Mouse (Mus musculus): ENCODE results near the gene Adam12. TPM values are rescaled to one million over a fixed set of nuclear protein-coding genes. Genes with fewer than 3 reads are reported as not detected.

Gene Adam12
- polyA plus RNA-seq, 1 experiment from 2014 or later = 2.8 TPM

- Histone ChIP-seq H3K4me2 (no peak overlapping the region), H3K4me1 (no peaks in the 10 kb centered on the region), H3K4me3 (no peak overlapping the region), H3K27me3 (replicated peaks) (no peaks in the 10 kb centered on the region), H3K36me3 (replicated peaks) (no peaks in the 10 kb centered on the region), H3K9ac (no peak overlapping the region), H3K27ac (no peak overlapping the region), H3K9me3 (no peaks in the 10 kb centered on the region)
- ATAC-seq (replicated peaks) = no peak
- 88% methylated on average over 4 of the region's 4 CpGs for WGBS
These were observed 372.4 kb downstream of the Adam12 start for GRCm38 (mm10) chr7:133859548-133859947.

GRCm38 (mm10) chr7:133858506-133858905 is 373.4 kb downstream of the Adam12 start:
- Histone ChIP-seq H3K4me2 (no peak overlapping the region), H3K27me3 (replicated peaks) (no peaks in the 10 kb centered on the region), H3K9ac (no peak overlapping the region), H3K9me3 (no peaks in the 10 kb centered on the region), H3K4me3 (no peak overlapping the region), H3K4me1 (no peaks in the 10 kb centered on the region), H3K27ac (no peak overlapping the region), H3K36me3 (replicated peaks) (no peaks in the 10 kb centered on the region)
- whole genome bisulfite sequencing = 89% methylated on average over 3 of the region's 3 CpGs
- no peak for ATAC-seq (replicated peaks)

GRCm38 (mm10) chr7:133856278-133856677 is 375.7 kb downstream of the Adam12 start:
- ATAC-seq (replicated peaks) = peak; percentile 63; the same call in 1 of the 2 replicates
- 17% methylated on average over 3 of the region's 3 CpGs for WGBS

GRCm38 (mm10) chr7:133850735-133851134 is 381.2 kb downstream of the Adam12 start:
- no peak overlapping the region for H3K9ac ChIP-seq
- H3K4me1 ChIP-seq = no peaks in the 10 kb centered on the region
- H3K4me2 ChIP-seq = no peak overlapping the region
- H3K27me3 ChIP-seq (replicated peaks) = no peaks in the 10 kb centered on the region
- H3K27ac ChIP-seq = no peak overlapping the region
- no peaks in the 10 kb centered on the region for H3K36me3 ChIP-seq (replicated peaks)
- no peaks in the 10 kb centered on the region for H3K9me3 ChIP-seq
- ATAC-seq (replicated peaks) = no peak
- no peak overlapping the region for H3K4me3 ChIP-seq

More at GRCm38 (mm10) chr7:133856278-133856677, 375.7 kb downstream of the Adam12 start:
- no peaks in the 10 kb centered on the region for H3K9me3 ChIP-seq
- no peaks in the 10 kb centered on the region for H3K27me3 ChIP-seq (replicated peaks)
- no peaks in the 10 kb centered on the region for H3K4me1 ChIP-seq
- H3K27ac ChIP-seq = no peak overlapping the region
- H3K36me3 ChIP-seq (replicated peaks) = no peaks in the 10 kb centered on the region
- no peak overlapping the region for H3K4me2 ChIP-seq
- no peak overlapping the region for H3K9ac ChIP-seq
- H3K4me3 ChIP-seq = no peak overlapping the region

GRCm38 (mm10) chr7:133848180-133848579 is 383.8 kb downstream of the Adam12 start:
- Histone ChIP-seq H3K36me3 (replicated peaks) (no peaks in the 10 kb centered on the region), H3K27me3 (replicated peaks) (no peaks in the 10 kb centered on the region), H3K4me2 (no peak overlapping the region), H3K4me3 (no peak overlapping the region), H3K27ac (no peak overlapping the region), H3K9me3 (no peaks in the 10 kb centered on the region), H3K4me1 (no peaks in the 10 kb centered on the region), H3K9ac (no peak overlapping the region)
- ATAC-seq (replicated peaks) = no peak
- 58% methylated on average over 2 of the region's 2 CpGs for WGBS

- no peak for ATAC-seq (replicated peaks)
- Histone ChIP-seq H3K27me3 (replicated peaks) (no peaks in the 10 kb centered on the region), H3K27ac (no peak overlapping the region), H3K4me2 (no peak overlapping the region), H3K9me3 (no peaks in the 10 kb centered on the region), H3K9ac (no peak overlapping the region), H3K36me3 (replicated peaks) (no peaks in the 10 kb centered on the region), H3K4me3 (no peak overlapping the region), H3K4me1 (no peaks in the 10 kb centered on the region)
- 30% methylated on average over 1 of the region's 1 CpGs for WGBS
These were observed 384.8 kb downstream of the Adam12 start for GRCm38 (mm10) chr7:133847175-133847574.

- WGBS = 54% methylated on average over 6 of the region's 6 CpGs
- Histone ChIP-seq H3K36me3 (replicated peaks) (no peaks in the 10 kb centered on the region), H3K4me1 (no peaks in the 10 kb centered on the region), H3K4me3 (no peak overlapping the region), H3K9me3 (no peaks in the 10 kb centered on the region), H3K27me3 (replicated peaks) (no peaks in the 10 kb centered on the region), H3K4me2 (no peak overlapping the region), H3K9ac (no peak overlapping the region), H3K27ac (no peak overlapping the region)
- no peak for ATAC-seq (replicated peaks)
These were observed 389.9 kb downstream of the Adam12 start for GRCm38 (mm10) chr7:133842079-133842478.

- 80% methylated on average over 4 of the region's 4 CpGs for WGBS
- H3K36me3 ChIP-seq (replicated peaks) = no peaks in the 10 kb centered on the region
- no peak overlapping the region for H3K4me3 ChIP-seq
- H3K9me3 ChIP-seq = no peaks in the 10 kb centered on the region
- ATAC-seq (replicated peaks) = no peak
- no peak overlapping the region for H3K4me2 ChIP-seq
- no peaks in the 10 kb centered on the region for H3K4me1 ChIP-seq
- no peak overlapping the region for H3K9ac ChIP-seq
- H3K27ac ChIP-seq = no peak overlapping the region
- no peaks in the 10 kb centered on the region for H3K27me3 ChIP-seq (replicated peaks)
These were observed 392.4 kb downstream of the Adam12 start for GRCm38 (mm10) chr7:133839546-133839945.

Small RNA genes lying within 50 kb of the gene (microRNA-seq; reads per million reads assigned to microRNA genes)
- gene Gm23631 = not detected

Other genes with a start within 250 kb of the Adam12 start
- 0.20 and 0.27 TPM in 2 replicates for gene D7Ertd443e, start 153.5 kb upstream of the Adam12 start, polyA plus RNA-seq (2015; fragmentation: Nextera tagmentation; extraction: Ambion mirVana)

Measured in midbrain, embryonic 15.5 days (tissue).